8 mouse cellular contexts compared by ENCODE assay signal in the genomic region with DNA sequence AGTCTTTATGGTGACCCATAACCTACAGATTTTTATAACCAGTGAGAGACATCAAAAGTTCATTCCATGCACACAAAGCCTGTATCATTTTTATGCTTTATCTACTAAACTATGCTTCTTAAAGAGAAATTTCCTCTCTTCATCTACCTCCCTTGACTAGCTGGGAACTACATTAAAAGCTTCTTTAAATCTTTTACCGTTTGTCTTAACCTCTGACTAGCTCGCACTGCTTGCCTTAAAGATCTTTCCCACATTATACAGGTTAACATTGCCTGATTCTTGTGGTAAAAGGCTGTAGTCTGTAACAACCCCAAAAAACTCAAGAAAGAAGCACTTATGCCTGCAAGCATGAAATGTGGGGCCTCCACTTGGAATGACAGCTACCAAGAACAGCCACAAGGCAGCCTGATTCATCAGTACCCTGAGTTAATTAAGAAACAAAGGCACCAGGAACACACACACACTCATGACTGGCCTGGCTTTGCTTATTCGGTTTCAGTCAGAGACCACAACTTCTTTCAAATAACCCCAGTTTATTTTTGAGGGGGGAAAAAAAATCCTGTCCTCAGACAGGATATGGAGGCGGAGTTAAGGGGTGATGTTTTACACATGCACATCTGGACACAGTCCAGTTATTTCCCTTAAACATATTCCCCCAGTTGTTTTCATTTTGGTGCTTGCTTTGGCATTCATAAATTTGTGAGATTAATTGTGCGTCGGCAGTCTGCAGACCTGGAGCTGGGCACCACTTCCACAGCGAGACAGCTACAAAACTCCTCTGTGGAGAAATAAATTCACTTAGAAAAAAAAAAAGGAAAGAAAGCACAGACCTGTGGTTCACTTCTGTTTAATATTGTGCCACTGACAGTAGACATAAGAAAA.
DNase-seq lines count a peak whose midpoint lies in the region; ATAC-seq and TF ChIP-seq lines count a peak whose summit lies in the region.

No protein-coding gene starts in this region.

- no peaks in the 10 kb centered on the region for H3K79me2 ChIP-seq in liver, adult 2 months (ENCODE audit: control insufficient read depth, insufficient read depth, low read length)

- H3K4me1 ChIP-seq in liver, adult 2 months (ENCODE audit: control insufficient read depth, insufficient read depth, low read length), result no peaks in the 10 kb centered on the region
- peaks cover 57% of the 10 kb centered on the region for H3K4me1 ChIP-seq in embryonic facial prominence, embryonic 10.5 days
- peaks cover 34% of the 10 kb centered on the region for H3K4me1 ChIP-seq in hindbrain, embryonic 13.5 days (replicated peaks)

- H3K27me3 ChIP-seq in liver, adult 2 months (ENCODE audit: control insufficient read depth, insufficient read depth, low read length), result no peaks in the 10 kb centered on the region
- no peaks in the 10 kb centered on the region for H3K27me3 ChIP-seq in embryonic facial prominence, embryonic 10.5 days (replicated peaks; ENCODE audit: low read depth, poor library complexity, severe bottlenecking)
- no peaks in the 10 kb centered on the region for H3K27me3 ChIP-seq in hindbrain, embryonic 13.5 days

- ATAC-seq in hindbrain, embryonic 13.5 days (ENCODE audit: low FRiP score), result no peak
- peak; percentile 55; the same call in 1 of the 2 replicates for ATAC-seq in megakaryocyte, adult 5-6 weeks (ENCODE audit: poor library complexity, severe bottlenecking)
- no peak for ATAC-seq in erythroid progenitor cell, adult 5-6 weeks (replicated peaks; ENCODE audit: low FRiP score, poor library complexity, severe bottlenecking)

- H3K9ac ChIP-seq in liver, adult 2 months (ENCODE audit: low read depth, low read length), result no peak overlapping the region
- no peak overlapping the region for H3K9ac ChIP-seq in hindbrain, embryonic 13.5 days

- TF ChIP-seq CTCF in liver, adult 2 months (IDR thresholded peaks at IDR 0.05; ENCODE audit: low read depth, low read length), result no peak

- no peaks in the 10 kb centered on the region for H3K36me3 ChIP-seq in liver, adult 2 months (ENCODE audit: control insufficient read depth, insufficient read depth, low read length)
- no peaks in the 10 kb centered on the region for H3K36me3 ChIP-seq in embryonic facial prominence, embryonic 10.5 days (replicated peaks)
- no peaks in the 10 kb centered on the region for H3K36me3 ChIP-seq in hindbrain, embryonic 13.5 days

- no peak for TF ChIP-seq POLR2A in liver, adult 2 months (IDR thresholded peaks at IDR 0.05; ENCODE audit: extremely low read depth, insufficient read depth, low read length)

- DNase-seq in liver, adult 2 months (ENCODE audit: extremely low read depth, low read depth, low spot score), result peak; percentile 8
- DNase-seq in liver, result no peak
- DNase-seq in embryonic facial prominence, embryonic 10.5 days (ENCODE audit: low spot score), result no peak
- no peak for DNase-seq in gastrocnemius, postnatal 10 days
- DNase-seq in thymus, postnatal 36 days, result no peak

- no peak overlapping the region for H3K4me2 ChIP-seq in hindbrain, embryonic 13.5 days

- H3K27ac ChIP-seq in liver, adult 2 months (replicated peaks; ENCODE audit: insufficient read depth, low read depth, low read length), result no peak overlapping the region
- peak overlapping the region; percentile 84 for H3K27ac ChIP-seq in embryonic facial prominence, embryonic 10.5 days (replicated peaks)
- peak overlapping the region; percentile 72; the same call in 1 of the 2 replicates for H3K27ac ChIP-seq in hindbrain, embryonic 13.5 days

- H3K4me3 ChIP-seq in liver, adult 2 months (ENCODE audit: insufficient read depth, low read depth, low read length), result no peak overlapping the region
- no peak overlapping the region for H3K4me3 ChIP-seq in embryonic facial prominence, embryonic 10.5 days
- no peak overlapping the region for H3K4me3 ChIP-seq in hindbrain, embryonic 13.5 days

- 68% methylated on average over 7 of the region's 7 CpGs for WGBS in liver, adult 2 months
- WGBS in embryonic facial prominence, embryonic 10.5 days, result 55% methylated on average over 7 of the region's 7 CpGs
- WGBS in hindbrain, embryonic 13.5 days, result 69% methylated on average over 7 of the region's 7 CpGs

- H3K9me3 ChIP-seq in embryonic facial prominence, embryonic 10.5 days, result no peaks in the 10 kb centered on the region
- H3K9me3 ChIP-seq in hindbrain, embryonic 13.5 days, result no peaks in the 10 kb centered on the region
